Mouse (Mus musculus): ENCODE measurements around the gene Sstr3. TPM values are rescaled to one million over a fixed set of nuclear protein-coding genes. Genes with fewer than 3 reads are reported as not detected.
A peak's percentile ranks its signal among the peaks of the same experiment; 100 is the strongest.

Sstr3 gene
- polyA plus RNA-seq, 1 experiment: not detected

DNA sequence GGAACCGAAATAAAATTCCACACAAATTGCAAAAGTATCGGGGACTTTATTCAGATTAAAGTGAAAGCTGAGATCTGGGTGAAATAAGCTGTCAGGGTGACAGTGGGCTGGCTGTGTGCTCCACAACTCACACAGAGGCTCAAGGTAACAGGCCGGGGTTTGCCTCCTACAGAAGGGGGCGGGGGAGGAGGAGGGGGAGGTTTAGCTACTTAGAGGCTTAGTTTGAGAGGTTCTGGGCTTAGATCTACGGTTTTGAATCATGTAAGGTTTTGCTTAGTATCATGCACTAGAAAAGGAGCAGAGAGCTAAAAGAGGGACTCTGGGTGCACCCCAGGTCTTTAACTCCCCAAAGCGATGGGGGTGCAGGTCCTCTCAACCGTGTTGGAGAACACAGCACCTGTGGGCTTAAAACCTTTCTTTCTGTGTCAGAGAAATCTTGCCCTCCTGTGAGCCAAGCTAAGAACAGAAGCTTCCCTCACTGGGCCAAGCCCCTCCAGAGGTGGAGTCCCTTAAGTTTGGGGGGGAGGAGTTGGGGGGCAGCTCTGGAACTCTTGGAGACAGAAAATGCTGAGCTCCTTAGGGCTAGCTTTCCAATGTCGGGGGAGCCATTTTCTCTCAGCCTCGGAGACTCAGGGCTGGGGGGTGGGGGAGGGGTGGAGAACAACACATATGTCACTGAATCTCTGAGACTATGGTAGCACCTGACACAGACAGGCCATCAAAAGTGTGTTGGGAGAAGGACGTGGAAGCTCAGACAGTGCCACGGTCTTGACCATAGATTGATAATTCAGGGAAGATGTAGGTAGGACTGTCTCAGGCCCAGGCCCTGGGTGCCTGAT, 14.9 kb upstream of the Sstr3 start:
- no peak for DNase-seq (ENCODE audit: low read depth)

DNA sequence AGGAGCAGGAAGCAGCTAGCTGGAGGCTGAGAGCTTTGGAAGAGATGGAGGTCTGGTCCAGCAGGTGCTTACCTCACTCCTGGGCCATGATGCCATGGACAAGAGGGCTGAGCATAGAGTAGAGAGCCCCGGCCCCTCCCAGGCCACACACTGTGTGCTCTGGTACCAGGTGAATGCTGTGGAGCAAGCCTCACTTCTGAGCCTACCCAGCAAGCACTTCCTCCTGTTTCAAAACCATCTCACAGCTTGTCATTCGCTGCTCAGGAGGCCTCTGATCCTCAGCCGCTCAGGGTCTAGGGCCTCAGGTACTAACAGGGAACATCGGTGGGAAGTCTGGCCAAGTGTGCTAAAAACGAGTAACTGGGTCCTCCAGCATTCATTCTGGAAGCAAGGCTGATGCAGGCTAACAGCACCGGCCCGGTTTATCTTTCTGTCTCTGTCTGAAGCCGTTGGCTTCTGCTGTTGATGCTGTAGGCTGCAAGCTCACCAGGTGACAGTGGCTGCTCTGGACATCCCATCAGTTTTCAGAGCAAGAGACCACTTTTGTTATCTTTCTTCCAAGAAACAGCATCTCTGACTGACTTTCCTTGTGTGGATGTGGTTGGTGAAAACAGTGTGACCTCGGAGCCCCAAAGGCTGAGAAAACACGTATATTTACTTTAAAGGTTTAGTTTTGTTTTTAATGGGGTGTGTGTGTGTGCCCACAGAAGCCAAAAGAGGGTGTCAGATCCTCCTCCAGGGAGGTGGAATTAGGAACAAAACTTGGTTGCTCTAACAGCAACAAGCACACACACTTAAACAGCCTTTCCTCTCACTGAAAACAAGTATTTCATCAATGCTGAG, 13.4 kb upstream of the Sstr3 start:
- DNase-seq (ENCODE audit: low read depth): no peak

DNA sequence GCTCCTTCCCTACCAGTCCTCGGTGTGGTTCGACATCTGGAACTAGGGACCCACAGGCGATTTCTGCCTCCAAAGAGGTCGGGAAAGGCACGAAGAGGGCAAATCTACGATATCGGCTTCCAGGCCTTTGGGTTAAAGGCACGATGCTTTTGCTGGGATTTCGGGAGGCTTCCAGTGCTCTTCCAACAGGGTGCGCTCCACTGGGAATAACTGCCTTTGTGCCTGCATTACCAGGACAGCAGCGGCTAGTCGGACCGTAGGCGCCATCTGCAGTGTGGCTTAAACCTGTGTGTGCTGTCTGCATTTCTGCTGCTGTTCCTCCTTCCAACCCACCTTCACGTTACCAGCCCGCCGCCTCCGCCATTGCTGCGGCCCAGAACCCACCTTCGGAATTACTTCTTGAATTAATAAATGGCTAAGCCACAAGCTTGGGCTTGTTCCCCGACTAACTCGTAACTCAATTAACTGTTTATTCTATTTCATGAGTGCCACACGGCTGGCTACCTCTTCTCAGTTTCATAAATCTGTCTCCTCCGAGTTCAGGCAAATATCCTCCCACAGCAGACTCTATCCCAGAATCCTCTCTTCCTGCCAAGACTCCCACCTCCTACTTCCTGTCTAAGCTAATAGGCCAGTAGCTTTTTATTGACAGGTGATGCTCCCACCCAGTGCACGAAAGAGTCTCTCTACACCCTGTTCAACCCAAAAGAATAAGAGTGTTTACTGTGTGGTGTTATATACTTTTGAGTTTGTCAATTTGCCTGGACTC, 10.2 kb upstream of the Sstr3 start:
- no peak for DNase-seq (ENCODE audit: low read depth)

DNA sequence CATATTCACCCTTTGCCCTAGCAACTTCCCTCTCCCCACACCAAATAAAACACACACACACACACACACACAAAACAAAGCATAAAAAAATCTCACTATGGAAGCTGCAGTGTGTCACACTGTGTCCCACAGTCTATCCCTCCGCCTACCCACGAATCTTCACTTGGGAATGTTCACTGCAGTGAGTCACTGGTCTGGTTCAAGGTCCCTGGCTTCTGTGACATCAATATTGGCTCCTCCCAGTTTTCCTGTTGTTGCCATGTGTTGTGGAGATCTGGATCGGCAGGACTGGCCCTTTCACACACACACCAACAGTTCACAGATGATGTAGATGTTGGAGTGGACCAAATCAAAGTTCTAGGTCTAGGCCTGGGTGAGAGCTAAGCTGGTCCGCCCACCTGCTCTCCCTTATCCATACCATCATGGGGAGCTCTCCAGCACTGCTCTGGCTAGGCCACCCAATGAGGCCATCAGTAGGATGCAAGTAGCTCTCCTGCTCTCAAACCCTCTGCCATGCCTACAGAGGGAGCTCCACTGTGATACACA, 4.8 kb upstream of the Sstr3 start:
- no peak for DNase-seq (ENCODE audit: low read depth)

DNA sequence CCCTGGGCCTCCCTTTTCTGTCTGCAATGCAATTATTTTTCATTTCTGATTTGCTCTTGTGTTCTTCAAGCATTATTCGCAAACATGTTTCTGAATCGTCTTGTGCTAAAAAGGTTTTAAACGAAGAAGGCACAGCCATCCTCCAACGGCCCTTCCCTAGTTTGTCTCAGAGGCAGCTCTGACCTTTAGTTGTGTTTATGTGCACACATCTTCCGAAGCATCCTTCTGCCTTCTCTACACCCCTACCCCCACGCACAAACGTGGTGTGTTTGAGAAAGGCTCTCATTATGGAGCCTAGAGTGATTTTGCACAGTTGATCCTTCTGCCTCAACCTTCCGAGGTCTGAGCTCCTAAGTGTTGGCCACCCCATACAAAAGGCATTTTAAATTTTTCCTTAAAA, 4.2 kb upstream of the Sstr3 start:
- DNase-seq (ENCODE audit: low read depth): no peak

DNA sequence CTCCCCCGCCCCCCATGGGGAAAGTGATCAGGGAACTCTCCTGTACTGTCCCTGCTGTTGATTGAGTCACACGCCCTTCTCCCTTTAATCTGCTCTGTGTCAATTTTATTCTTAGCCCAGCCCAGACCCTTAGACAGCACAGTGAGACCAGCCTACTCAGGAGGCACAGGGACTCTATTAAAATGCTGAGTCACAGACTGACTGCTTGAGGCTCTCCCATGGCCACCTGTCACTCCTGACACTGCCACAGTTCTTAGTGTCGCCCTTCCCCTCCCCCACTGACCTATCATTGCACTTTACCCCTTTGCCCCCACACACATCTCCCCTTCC, 3.8 kb upstream of the Sstr3 start:
- no peak for DNase-seq (ENCODE audit: low read depth)

DNA sequence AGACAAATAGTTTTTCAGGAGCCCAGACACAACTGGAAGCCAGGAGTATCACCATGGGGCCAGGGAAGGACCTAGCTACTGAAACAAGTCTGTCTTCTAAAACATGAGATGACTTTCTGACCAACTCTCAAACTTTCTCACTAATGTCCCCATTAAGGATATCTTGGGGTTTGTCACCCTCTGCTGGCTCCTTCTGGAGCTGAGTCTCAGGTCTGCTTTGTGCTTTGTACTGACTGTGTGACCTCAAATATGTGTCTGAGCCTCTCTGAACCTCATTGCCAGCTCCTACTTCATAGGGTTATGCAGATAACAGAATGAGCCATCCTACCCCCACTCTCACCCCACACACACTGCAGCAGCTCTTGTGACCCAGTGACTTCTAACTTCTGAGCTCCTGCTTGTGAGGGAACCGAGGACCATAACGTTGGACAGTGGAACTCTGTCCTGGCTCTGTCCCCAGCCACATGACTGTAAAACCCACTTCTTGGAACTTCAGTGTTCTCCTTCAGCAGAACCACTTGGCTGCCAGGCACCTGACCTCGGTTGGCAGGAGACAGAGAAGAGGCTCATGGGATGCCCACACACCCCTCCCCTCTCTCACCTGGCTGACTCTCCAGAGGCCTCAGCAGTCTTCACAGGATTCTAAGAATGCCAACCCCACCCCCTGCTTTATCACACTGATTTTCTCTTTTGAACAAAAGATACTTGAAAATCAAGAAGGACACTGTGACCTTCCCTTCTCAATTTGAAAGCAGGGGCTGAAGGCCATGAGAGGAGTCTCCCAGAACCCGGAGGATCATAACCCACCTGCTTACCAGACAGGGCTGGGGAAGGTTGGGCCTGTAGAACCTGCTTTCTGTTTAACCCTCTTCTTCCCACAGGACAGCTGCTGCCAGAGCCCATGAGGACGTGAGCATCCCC, 3.2 kb upstream of the Sstr3 start:
- DNase-seq (ENCODE audit: low read depth): no peak

DNA sequence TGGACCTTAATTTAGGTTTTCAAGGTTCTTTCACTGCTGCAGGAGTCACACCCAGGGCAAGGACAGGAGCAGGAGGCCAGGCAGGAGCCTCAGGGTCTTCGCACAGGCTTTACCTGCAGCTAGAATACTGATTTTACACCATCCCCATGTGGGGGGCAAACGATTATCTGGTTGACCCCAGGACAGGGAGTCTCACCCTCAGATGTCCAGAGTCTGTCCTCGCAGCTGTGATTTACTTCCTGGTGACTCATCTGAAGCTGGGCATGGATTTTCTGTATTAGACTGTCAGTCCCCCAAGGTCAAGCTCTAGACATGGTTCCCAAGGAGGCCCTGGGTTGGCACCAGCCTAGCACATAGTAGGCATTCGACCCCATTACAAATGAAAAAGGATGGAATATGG, 1.6 kb upstream of the Sstr3 start:
- no peak for DNase-seq (ENCODE audit: low read depth)

DNA sequence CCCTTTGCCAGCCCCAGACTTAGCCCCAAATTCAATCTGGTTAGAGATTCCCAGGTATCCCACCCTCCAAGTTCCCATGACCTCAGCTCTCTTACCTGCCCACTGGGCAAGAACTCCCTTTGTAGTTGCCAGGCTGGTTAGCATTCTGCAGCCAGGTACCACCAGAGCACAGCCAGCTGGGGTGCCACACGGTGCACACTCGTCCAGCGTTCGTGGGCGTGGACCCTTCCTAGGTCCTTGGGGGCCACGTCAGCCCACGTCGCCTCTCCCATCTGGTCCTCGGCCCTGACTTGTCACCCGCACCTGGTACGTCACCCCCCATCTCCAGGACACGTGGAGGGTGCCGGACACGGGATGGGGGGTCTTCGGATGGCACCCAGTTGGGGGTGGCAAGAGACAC, 444 bp downstream of the Sstr3 start:
- DNase-seq (ENCODE audit: low read depth): no peak

DNA sequence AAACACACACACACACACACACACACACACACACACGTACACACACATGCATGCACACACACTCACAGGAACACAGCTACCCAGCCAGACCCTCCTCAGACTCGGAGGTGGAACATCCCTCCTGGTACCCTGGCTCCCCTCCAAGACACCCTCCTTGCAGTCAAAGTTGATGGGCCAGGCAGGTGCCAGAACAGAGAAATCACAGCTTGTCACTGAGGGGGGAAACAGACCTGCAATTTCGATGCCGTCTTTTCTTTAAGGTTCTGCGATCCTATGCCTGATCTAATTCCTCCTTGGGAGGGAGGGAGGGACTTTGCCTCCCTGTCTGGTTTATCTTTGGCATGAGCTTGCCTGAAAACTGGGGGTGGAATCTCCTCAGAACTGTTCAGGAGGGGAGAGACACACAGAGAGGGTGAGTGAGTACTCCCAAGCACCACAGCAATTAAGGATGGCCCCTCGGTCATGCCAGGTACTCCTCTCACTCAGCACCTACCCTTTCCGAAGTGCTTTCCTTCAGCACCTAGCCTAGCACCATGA, 1.6 kb downstream of the Sstr3 start:
- DNase-seq (ENCODE audit: low read depth): no peak

DNA sequence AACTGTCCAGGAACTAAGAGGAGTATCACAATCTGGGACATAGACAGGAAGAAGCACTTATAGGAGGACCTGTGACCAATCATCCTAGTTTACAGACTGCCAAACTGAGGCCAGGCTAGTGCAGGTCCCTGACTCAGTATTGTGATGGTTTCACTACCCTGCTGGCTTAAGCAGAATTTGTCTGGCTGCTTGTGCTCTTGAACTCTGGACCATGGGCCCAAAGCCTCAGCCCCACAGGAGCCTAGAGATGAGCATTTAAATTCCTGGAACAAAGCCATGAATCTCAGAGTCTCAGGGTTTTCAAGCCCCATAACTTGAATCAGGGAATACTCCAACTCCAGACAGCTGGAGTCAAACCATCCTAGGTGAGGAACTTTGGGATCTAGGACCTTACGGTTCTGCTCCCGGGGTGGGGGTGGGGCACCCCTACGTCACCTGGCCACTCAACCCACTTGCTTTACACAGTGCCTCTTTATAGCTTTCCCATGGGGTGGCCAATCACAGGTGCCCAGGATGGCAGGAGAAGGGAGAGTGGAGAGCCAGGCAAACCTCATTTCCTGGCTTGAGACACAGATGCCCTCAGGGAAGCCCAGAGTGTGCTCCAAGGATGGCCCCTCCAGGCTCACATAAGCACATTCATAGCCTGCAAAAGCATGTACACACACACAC, 2.3 kb downstream of the Sstr3 start:
- DNase-seq (ENCODE audit: low read depth): no peak

DNA sequence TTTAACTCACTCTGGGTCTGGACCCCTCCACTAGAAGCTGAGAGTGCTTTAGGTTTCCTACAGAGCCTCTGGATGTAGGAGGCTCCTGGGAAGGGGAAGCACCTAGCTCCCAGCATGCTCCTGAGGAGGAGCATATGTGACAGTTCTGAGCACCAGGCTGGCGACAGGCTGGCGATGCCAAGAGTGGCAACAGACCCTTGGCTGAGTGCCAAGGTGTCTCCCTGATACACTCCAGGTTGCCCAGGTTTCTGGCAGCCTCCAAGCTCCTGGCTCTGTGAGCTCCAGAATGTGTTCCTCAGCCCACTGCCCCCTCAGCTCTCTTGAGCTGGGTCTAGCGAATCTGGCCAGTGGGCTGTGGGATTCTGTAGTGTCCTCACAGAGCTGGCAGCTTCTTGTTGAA, 2.9 kb downstream of the Sstr3 start:
- no peak for DNase-seq (ENCODE audit: low read depth)

DNA sequence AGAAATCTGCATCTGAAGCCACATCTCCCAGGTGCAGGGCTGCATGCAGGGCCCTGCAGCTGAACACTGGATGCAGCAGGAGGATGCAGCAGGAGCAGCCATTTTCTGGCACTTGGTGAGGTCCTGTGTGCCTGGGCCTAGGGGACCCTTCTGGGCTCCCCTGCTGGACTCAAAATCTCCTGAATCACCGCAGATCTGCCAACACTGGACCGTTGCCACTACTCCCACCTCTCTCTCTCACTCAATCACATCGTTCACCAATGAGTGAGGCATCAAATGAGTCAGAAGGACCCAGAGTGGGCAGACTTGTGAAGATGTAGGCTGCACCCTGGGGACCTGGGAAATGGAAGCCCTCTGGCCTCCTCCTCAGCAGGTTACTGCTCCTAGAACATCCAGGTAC, 3.4 kb downstream of the Sstr3 start:
- DNase-seq (ENCODE audit: low read depth): no peak

DNA sequence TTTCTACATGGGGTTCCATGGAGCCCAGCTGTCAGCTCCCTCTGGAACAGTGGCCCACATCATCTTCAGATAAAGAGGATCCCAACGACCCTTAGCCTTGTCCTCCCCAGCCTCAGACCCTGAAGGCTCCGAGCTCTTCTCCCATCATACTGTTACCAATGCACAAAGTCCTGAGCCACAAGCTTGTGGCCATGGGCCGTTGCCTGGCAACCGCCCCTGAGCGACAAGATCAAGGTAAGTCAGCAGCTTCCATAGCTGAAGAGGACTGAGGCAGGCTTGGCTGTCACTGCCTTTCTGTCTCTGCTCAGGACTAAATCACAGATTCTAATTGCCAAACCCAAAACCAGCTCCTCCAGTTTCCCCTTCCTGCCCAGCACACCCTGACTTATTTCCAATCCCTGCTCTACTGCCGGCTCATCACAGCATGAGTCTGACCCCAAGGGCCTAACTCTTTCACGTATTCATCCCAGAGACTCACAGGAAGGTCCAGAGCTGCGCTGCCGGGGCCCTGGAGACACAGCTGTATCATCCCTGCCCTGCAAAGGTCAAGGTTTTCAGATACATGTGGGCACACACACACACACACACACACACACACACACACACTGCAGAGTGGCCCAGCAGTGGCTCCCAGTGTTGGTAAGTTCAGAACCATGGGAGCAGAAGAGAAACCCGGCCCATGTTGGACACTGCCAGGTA, 8.6 kb downstream of the Sstr3 start:
- no peak for DNase-seq (ENCODE audit: low read depth)

DNA sequence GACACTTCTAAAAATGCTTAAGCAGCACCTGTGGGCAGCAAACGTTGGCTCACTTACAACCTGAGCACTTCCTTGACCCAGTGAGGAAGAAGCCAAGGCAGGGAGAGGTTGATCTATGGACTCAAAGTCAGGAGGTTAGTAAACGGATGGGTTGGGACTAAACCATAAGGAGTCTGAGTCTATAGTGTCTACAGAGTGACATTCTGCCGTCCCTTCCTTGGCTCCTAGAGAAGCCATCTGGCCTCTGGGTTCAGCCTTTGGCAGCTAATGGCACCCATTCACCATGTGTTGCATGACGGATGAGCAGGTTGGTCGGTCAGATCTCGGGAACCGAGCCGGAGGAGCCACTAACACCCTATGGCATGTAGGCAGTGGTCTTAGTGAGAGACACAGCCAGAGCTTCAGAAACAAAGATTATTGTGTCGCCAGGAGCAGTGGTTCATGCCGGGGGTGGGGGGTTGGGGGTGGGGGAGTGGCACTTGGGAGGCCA, 11.1 kb downstream of the Sstr3 start:
- DNase-seq (ENCODE audit: low read depth): no peak

DNA sequence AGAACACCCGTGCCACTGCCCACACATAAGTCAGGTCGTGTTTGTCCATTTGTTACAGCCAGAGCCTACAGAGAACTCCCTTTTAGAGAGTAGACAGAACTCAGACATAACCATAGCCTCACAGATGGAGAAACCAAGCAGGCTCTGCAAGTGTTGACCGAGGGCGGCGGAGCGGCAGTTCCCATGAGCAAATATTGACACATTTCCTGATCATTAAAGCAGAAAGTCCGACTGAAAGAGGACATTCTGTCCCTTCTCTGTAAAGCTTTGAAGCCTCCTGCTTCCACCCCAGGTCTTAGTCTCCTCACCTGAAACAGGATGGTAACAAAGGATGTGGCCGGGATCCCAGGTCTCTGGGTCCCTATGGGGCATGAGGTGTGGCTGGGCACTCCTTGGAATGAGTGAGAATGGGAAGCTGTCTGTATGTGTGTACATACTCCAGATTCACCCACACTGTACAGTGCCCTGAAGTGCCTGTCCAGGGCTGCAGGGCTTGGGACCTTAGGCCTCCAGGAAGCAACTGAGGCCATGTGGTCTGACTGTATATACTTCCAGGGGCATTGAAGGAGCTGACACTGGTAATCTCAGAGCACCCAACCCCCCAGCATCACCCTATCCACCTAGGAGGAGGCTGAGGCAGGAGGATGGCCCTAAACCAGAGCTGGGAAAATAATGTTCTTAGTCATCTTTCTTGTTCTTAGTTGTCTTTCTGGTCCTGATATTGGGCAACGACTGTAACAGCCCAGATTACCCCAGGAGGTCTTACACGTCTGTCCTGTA, 11.7 kb downstream of the Sstr3 start:
- no peak for DNase-seq (ENCODE audit: low read depth)

DNA sequence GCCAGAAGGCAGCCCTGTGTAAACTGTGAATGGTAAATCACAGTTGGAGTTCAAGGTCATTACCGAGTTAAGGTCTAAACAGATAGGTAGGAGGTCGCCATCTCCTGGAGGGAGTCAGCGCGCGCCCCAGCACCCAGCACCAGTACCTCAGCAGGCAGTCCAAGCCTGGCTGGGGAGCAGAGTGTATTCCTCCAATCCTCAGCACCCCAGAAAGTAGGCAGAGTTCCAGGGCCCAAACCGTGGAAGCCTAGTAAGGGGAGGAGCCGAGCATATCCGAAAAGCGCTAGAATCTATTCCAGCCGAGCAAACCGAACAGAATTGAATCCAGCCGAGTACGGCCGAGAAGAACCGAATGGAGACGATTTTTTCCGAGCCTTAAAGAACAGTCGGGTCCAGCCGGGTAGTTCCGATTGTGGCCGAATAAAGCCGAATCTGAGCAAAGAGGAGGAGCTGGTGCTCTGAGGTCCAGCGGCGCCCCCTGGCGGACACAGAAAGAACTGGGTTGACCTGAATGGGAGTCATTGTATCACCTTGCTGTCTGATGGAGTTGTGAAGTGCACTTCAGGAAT, 12.5 kb downstream of the Sstr3 start:
- peak; percentile 65 for DNase-seq (ENCODE audit: low read depth)

DNA sequence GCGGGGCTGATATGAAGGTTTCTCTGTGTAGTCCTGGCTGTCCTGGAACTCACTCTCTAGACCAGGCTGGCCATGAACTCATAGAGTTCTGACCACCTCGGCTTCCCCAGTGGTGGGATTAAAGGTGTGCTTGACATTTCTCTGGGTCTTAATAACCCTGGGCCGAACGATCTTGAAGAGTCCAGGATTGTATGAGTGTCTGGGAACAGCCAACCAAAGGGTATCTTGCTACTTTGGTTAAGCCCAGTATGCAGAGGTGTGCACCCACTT, 13.1 kb downstream of the Sstr3 start:
- no peak for DNase-seq (ENCODE audit: low read depth)
